Mouse (Mus musculus) cerebellum, postnatal 14 days (tissue): ENCODE results near the gene Eef1akmt1.
A peak's percentile ranks its signal among the peaks of the same experiment; 100 is the strongest.

Experiments used
- DNase-seq, 2 experiments: peaks; one replicate each; pipeline ENCODE4 v3.0.0; 2021; ENCODE audit warnings: mixed read lengths in 2 of 2

Gene Eef1akmt1

GRCm38 (mm10) chr14:57571155-57572133 lies at the start of gene Eef1akmt1:
Gene Eef1akmt1, minus strand, starts transcription at chr14:57571612.
- peak; percentile 98 to 99 for DNase-seq

DNA sequence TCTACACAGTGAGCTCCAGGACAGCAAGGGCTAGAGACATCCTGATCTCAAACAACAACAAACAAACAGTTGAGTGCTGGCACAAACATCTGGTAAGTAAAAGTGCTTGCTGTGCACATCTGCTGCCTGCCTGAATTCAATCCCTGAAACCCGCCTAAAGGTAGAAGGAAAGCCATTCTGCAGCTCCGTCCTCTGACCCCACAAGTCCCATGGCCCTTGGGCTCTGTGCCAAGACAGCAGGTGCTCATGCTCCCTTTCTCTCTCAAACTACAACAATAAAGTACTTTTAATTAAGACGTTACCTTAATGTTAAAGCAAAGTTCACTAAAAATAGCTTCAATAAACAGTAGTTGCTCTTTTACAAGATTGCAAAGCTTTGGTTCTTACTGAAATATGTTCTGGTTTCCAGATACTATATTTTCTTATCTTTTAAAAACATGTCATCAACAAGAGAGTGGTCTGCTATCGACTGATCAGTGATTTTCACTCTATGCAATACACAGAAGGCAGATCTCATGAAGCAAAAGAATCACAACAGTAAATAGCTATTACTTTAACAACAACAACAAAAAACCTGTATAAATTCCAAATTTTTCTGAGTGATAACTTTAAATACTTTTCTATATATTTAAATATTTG lies 49.3 kb upstream of the Eef1akmt1 start:
- DNase-seq, result peak in 1 of 2 experiments; percentile 45

DNA sequence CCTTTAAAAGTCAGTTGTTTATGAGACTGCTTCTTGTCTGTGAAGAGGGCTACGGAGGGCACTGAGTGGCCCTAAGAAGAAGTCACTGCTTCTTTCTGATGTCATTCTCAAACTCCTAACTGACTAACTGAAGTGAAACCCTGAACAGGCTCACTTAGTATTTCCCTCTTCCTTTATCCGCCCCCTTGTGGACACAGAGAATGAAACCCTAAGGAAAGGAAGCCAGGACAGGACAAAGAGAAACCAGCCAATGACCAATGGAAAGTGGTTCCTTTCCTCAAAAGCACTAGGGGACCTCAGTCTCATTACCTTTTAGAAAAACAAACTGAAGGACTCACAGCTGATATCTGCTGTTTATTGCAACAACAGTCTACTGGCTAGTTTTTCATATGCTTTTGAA lies 48.1 kb upstream of the Eef1akmt1 start:
- peak; percentile 53 to 60 for DNase-seq

DNA sequence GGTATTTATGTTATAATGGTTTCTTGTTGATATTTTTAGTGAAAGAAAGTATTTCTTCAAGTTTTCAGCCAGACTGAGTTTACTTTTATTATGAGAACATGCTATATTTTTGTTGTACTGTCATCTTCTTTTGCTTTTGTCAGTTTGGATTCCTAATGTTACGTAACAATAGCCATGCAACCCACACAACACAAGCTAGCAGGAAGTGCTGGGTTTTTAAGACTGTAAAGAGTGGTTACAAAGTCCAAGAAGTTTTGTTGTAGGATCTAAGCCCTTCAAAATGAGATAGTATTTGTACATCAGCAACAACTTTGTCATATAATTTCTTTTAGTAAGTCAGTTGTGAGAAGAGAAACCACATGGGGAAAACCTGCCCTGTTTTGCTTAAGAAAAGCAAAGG lies 46.3 kb upstream of the Eef1akmt1 start:
- DNase-seq, result no peak

GRCm38 (mm10) chr14:57616339-57616965 lies 45.0 kb upstream of the Eef1akmt1 start:
- no peak for DNase-seq

- DNase-seq, result no peak
Measured at GRCm38 (mm10) chr14:57615828-57616227, 44.4 kb upstream of the Eef1akmt1 start.

GRCm38 (mm10) chr14:57611034-57611433 lies 39.6 kb upstream of the Eef1akmt1 start:
- DNase-seq, result no peak

DNA sequence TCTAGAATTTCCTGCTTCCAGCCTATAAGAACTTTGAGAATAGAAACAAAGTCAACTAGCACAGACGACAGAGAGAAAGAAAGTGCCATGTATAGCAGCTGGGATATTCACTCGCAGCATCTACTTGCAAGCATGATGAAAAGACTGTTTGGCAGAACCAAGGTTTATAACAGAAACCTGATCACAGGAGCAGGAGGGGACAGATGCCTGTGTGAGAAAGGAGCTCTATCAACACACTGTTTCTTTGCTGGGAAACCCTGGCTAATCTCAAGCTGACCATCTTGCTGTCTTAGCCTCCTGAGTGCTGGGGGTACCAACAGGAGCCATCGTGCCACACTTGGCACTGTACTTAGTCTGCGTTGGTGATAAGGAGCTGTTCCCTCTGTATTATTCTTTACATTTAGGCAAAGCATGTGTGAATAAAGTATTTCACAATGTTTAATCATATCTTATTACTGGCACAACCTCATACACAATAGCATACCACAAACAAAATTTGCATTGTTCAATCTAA lies 38.5 kb upstream of the Eef1akmt1 start:
- no peak for DNase-seq

GRCm38 (mm10) chr14:57607500-57607899 lies 36.1 kb upstream of the Eef1akmt1 start:
- peak; percentile 98 to 99 for DNase-seq

DNA sequence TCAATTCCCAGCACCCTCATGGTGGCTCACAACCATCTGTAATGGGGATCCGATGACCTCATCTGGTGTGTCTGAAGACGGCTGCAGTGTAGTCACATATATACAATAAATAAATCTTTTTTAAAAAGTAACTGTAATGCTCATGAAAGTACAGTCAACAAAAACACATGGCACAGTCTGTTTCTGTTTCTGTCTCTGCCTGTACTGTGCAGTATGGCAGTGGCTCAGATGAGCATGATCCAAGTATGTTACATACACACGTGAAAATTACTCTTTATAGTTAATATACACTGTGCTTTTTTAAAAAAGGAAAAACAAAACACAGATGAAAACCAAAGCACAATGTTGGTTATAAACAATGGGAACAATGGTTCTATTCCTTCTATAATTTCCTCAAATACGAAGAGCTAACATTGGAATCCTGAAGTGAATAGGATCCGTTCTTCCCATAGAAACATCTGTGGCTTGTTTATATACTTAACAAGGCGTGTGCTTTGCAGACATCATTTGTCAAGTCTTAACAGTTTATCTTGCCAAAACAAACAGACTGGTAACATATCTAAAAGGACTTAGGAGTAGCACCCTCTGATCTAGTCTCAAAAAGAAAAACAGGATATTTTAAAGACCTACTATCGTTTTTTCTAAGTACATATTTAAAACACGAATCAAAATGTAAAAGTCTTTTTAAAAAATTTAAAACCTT lies 35.4 kb upstream of the Eef1akmt1 start:
- no peak for DNase-seq

GRCm38 (mm10) chr14:57593279-57593678 lies 21.9 kb upstream of the Eef1akmt1 start:
- DNase-seq, result no peak

DNA sequence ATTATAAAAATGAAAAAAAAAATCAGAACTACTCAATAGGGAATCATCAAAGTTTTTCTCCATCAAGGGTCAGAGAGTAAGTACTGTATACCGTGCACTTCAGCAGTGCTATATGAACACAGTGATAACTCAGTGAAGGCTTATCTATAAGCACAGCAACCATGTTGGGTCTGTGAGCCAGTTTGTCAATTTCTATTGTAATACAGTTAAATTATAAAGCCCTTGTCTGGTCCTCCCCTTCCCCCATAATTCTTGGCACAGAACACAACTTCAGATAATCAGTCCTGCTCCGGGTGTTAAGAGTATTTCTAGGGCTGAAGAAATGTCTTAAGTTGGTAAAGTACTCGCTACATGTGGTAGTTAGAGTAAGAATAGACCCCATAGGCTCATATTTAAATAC lies 20.4 kb upstream of the Eef1akmt1 start:
- no peak for DNase-seq

GRCm38 (mm10) chr14:57576364-57577060 lies 5.1 kb upstream of the Eef1akmt1 start:
- no peak for DNase-seq

- DNase-seq, result no peak
Measured at GRCm38 (mm10) chr14:57574792-57575587, 3.6 kb upstream of the Eef1akmt1 start.

- DNase-seq, result peak in 1 of 2 experiments; percentile 34
Measured at GRCm38 (mm10) chr14:57565626-57566025, 5.8 kb downstream of the Eef1akmt1 start.

DNA sequence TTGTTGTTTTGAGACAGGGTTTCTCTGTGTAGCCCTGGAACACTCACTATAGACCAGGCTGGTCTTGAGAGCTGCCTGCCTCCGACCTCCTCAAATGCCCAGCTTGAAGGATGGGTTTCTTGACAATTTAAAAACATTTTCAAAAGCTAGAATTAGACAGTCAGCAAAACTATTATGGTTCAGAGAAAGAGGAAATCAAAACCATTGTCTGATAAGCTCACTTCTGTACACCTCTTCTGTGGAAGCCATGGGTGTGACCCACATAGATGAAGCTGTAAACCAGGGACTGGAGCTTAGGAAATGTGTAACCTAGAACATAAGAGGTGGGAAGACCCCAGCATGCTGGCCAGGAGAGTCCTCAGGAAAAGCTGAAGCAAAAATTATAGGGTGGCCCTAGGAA lies 14.5 kb downstream of the Eef1akmt1 start:
- no peak for DNase-seq

DNA sequence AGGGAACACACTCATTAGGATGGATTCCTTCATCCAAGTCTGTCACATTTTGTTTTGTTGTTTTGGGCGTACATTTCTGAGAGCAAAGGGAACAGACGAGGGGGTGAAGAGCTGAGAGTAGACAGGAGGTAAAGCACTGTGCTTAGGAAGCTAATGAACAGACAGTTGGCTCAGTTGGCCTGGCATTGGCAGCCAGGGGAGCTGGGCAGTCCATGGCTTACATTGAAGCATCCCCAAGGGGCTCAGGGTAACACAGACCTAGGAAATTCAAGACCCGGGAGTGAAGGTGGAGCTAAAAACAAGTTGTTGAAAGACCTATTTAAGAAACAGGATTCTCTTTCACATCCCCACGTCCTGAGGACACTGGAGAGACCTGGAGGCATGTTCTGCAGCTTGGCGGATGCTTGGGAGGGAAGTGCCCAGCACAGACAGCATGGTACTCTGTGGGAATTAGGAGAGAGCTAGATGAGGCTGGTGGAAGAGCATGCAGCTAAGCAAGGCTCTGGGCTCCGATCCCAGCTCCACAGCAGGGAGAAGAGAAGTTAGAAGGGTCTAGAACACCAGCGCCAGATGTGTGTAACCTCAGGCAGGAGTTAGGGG lies 15.8 kb downstream of the Eef1akmt1 start:
- DNase-seq, result peak; percentile 52 to 63

DNA sequence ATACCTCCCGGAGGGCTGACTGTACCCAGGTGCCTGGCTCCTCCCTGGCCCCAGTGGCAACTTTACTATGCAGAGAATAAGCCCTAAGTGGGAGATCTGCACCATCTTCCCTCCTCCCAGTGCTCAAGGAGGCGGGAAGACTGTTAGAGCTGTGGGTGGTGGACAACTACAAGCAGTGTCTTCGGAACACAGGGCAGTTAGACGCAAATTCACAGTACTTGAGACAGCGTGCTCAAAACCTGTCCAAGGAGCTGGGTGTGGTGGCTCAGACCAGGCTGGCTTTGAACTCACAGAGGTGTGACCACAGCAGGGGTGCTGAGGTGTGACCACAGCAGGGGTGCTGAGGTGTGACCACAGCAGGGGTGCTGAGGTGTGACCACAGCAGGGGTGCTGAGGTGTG lies 17.0 kb downstream of the Eef1akmt1 start:
- DNase-seq, result no peak

DNA sequence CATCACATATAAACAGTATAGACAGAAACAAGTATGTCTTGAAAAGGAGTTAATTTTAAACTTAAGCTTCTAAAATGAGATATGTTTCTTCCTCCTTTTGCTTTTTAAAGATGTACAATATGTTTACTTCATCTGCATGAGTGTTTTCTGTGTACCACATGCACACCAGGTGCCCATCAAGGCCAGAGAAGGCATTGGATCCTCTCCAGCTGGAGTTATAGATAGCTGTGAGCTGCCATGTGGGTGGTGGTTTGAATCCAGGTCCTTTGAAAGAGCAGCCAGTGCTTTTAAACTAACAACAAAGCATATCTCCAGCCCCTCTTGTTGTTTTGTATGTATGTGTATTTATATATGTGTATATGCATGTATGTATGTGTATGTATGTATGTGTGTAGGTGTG lies 18.5 kb downstream of the Eef1akmt1 start:
- DNase-seq, result no peak

GRCm38 (mm10) chr14:57547062-57547461 lies 24.4 kb downstream of the Eef1akmt1 start:
- DNase-seq, result no peak
